Mouse (Mus musculus) liver, embryonic 14.5 days (tissue): ENCODE measurements around the gene Nfil3. TPM values are rescaled to one million over a fixed set of nuclear protein-coding genes. Genes with fewer than 3 reads are reported as not detected.
A peak's percentile ranks its signal among the peaks of the same experiment; 100 is the strongest.

Source experiments
- ATAC-seq: fragments of 200-750 bp; cut with Nextera tagmentation; 2 replicates; pipeline ENCODE4 v1.8.0; 2017; ENCODE audit warnings: moderate number of reproducible peaks, mild to moderate bottlenecking, moderate library complexity; ENCODE audit not compliant: insufficient read depth
- DNase-seq, 3 experiments: peaks; one replicate each; pipeline ENCODE4 v3.0.0-alpha.2; 2012 to 2013; ENCODE audit warnings: low read depth in 3 of 3, low spot score in 3 of 3
- H3K27ac ChIP-seq: fragments of 300-500 bp; sonication (generic); 2 replicates; pipeline ENCODE4 v1.5.1; 2014; ENCODE audit warnings: moderate library complexity, mild to moderate bottlenecking, control low read depth, inconsistent platforms
- H3K27me3 ChIP-seq: fragments of 300-500 bp; sonication (generic); 2 replicates; pipeline ENCODE4 v1.6.1; 2014; ENCODE audit warnings: mild to moderate bottlenecking, low read length, moderate library complexity; ENCODE audit not compliant: control insufficient read depth, insufficient read depth
- H3K36me3 ChIP-seq: fragments of 300-500 bp; sonication (generic); replicated peaks from 2 replicates; pipeline ENCODE4 v1.6.1; 2014; ENCODE audit warnings: low read depth; ENCODE audit not compliant: control insufficient read depth, insufficient read depth
- H3K4me1 ChIP-seq, 2 experiments: fragments of 200-500 bp in 1 of 2; fragments of 300-500 bp in 1 of 2; sonication (generic) in 1 of 2; replicated peaks; 2 replicates each; pipeline ENCODE4 v1.6.1; 2012 to 2014; ENCODE audit warnings: antibody characterized with exemption in 1 of 2, inconsistent platforms in 1 of 2, low read length in 1 of 2; ENCODE audit not compliant: control insufficient read depth in 2 of 2, insufficient read depth in 2 of 2
- H3K4me2 ChIP-seq: fragments of 300-500 bp; sonication (generic); 2 replicates; pipeline ENCODE4 v1.6.1; 2014; ENCODE audit warnings: low read depth, mild to moderate bottlenecking, control low read depth, moderate library complexity
- H3K4me3 ChIP-seq, 2 experiments: fragments of 200-500 bp in 1 of 2; fragments of 300-500 bp in 1 of 2; sonication (generic) in 1 of 2; 2 replicates each; pipeline ENCODE4 v1.5.1; 2012 to 2014; ENCODE audit warnings: low read depth in 2 of 2, low read length in 2 of 2, mild to moderate bottlenecking in 2 of 2, control low read depth in 1 of 2, inconsistent platforms in 1 of 2, moderate library complexity in 1 of 2; ENCODE audit not compliant: insufficient read depth in 1 of 2
- H3K9ac ChIP-seq: fragments of 300-500 bp; sonication (generic); replicated peaks from 2 replicates; pipeline ENCODE4 v1.6.1; 2014; ENCODE audit warnings: mild to moderate bottlenecking, control low read depth, moderate library complexity
- H3K9me3 ChIP-seq: fragments of 300-500 bp; sonication (generic); 2 replicates; pipeline ENCODE4 v1.6.1; 2016; ENCODE audit warnings: low read length, mixed read lengths; ENCODE audit not compliant: control insufficient read depth
- CTCF ChIP-seq: IDR thresholded peaks from 2 replicates; pipeline ENCODE4 v1.5.1; 2016; ENCODE audit warnings: antibody characterized with exemption, low read depth, control low read depth
- EP300 ChIP-seq: IDR thresholded peaks from 2 replicates; pipeline ENCODE4 v1.6.1; 2016; ENCODE audit warnings: antibody characterized with exemption, low read depth
- WGBS: fragments of 180-500 bp; shearing (Covaris S2); extraction: QIAGEN DNeasy Blood & Tissue Kit; methylation state at CpG from one replicate; pipeline ENCODE4 v1.1.7; 2014; ENCODE audit not compliant: insufficient replicate concordance; 5-methylcytosine and 5-hydroxymethylcytosine counted together
- polyA plus RNA-seq, 2 experiments: library from polyadenylated mRNA; depleted of rRNA in 1 of 2; stranded (reverse) in 1 of 2; unstranded in 1 of 2; fragments of >200 nt; fragmentation: Nextera tagmentation in 1 of 2; extraction: Ambion mirVana in 1 of 2; gene quantifications; 2 replicates each; pipeline versions ENCODE4 v1.2.1 to v1.2.3; 2012 to 2014

Gene Nfil3
- polyA plus RNA-seq, 2 experiments = 1.0 to 2.1 TPM

DNA sequence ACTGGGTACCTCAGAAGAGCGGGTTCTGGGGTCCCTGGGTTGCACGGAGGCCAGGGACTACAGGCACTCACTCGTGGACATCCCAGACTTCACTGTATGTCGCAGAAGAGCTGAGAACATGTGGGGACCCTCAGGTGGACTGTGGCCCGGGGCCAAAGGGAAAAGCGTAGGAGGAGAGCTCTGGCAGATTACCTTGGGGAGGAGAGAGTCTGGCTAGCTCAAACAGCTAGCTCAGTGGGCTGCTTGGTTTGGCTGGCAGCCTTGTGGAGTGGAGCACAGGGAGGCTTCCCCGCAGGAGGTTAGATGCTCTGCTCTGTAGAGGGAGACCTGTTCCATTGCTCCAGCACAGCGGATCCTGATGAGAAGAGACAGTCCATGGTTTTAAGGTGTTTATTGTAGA, 15.3 kb upstream of the Nfil3 start:
- no peak overlapping the region for H3K27ac ChIP-seq
- no peak overlapping the region for H3K4me2 ChIP-seq
- no peaks in the 10 kb centered on the region for H3K27me3 ChIP-seq
- ATAC-seq (no peak), DNase-seq (no peak)
- TF ChIP-seq CTCF = no peak
- no peak for TF ChIP-seq EP300
- no peak overlapping the region for H3K4me3 ChIP-seq
- H3K36me3 ChIP-seq = no peaks in the 10 kb centered on the region
- no peak overlapping the region for H3K9ac ChIP-seq
- peaks cover 0 to 4% of the 10 kb centered on the region in 2 experiments; a peak in 1 of 4 replicates for H3K4me1 ChIP-seq
- no peaks in the 10 kb centered on the region for H3K9me3 ChIP-seq
- WGBS = 51% methylated on average over 8 of the region's 8 CpGs

DNA sequence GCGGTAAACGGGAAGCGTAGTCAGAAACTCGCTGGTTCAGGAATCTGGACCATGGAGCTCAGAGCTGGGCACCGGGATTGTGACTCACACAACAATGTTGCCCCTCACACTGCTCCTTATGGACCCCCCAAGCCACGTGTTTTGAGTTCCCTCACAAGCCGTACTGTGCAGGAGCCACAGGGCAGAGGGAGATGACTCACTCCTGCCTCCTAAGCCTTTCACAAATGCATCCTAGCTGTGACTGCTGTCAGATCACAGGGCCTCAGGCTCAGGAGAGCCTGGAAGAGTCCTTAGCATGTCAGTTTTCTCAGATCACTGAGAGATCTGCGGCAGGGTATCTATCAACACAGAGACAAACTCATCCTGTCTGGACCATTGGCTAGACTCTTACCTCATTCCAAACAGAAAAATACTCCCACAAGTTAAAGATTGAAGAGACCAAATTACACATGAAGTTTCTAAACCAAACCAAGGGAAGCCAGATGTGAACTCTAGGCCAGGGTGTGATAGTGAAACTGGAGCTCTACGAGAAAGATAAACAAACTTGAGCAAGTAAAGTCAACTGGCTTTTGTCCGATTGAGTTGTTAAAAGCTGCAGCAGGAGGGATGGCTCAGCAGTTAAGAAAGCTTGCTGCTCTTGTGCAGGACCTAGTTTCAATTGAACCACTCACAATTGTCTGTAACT, 13.5 kb upstream of the Nfil3 start:
- no peak for DNase-seq
- WGBS = 65% methylated on average over 10 of the region's 10 CpGs

DNA sequence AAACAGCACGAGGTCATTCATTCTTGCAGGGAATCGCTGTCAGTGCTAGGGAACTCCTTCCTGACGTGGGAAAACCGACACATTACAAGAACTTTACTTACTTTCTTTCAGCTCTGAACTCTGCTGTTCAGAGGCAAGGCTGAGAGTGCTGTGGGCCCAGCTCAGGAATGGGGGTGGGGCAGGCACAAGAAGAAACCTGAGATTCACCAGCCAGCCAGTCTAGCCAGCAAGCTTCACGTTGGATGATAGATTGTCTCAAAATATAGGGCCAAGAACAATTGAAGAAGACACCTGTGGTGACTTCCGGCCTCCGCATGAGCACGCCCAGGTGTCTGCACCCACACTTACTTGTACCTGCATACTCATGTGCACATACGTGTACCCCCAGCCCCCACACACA, 9.3 kb upstream of the Nfil3 start:
- TF ChIP-seq CTCF (no peak), EP300 (no peak)
- no peak overlapping the region for H3K27ac ChIP-seq
- no peak overlapping the region for H3K4me2 ChIP-seq
- no peak overlapping the region for H3K9ac ChIP-seq
- ATAC-seq (no peak), DNase-seq (no peak)
- 55% methylated on average over 9 of the region's 9 CpGs for WGBS
- H3K4me3 ChIP-seq = no peak overlapping the region
- peaks cover 0 to 4% of the 10 kb centered on the region in 2 experiments; a peak in 2 of 4 replicates for H3K4me1 ChIP-seq
- H3K9me3 ChIP-seq = no peaks in the 10 kb centered on the region
- H3K27me3 ChIP-seq = no peaks in the 10 kb centered on the region
- H3K36me3 ChIP-seq = no peaks in the 10 kb centered on the region

More for the DNA sequence above, 13.5 kb upstream of the Nfil3 start:
- TF ChIP-seq EP300 = no peak
- TF ChIP-seq CTCF = no peak
- no peak overlapping the region for H3K4me2 ChIP-seq
- peaks cover 0 to 5% of the 10 kb centered on the region in 2 experiments; a peak in 1 of 4 replicates for H3K4me1 ChIP-seq
- ATAC-seq = peak; percentile 13; the same call in 1 of the 2 replicates
- no peak overlapping the region for H3K9ac ChIP-seq
- H3K36me3 ChIP-seq = no peaks in the 10 kb centered on the region
- H3K4me3 ChIP-seq = no peak overlapping the region
- no peaks in the 10 kb centered on the region for H3K9me3 ChIP-seq
- H3K27me3 ChIP-seq = no peaks in the 10 kb centered on the region
- no peak overlapping the region for H3K27ac ChIP-seq

DNA sequence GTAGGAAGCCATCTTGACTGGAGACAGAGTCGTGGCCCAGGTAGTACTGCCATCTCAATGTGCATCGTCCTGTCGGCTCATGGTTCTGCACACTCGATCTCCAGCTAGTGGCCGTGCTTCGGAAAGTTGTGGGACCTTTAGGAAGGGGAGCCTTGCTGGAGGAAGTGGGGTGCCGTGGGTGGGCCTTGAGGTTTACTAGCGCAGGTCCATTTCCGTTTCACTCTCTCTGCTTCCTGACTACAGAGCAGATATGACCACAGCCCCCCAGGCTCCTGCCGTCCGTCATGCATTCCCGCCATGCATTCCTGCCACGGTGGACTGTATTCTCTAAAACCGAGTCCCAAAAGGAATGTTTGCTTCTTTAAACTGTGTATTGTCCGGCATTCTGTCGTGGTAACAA, 8.1 kb upstream of the Nfil3 start:
- DNase-seq = no peak
- WGBS = 17% methylated on average over 16 of the region's 16 CpGs

DNA sequence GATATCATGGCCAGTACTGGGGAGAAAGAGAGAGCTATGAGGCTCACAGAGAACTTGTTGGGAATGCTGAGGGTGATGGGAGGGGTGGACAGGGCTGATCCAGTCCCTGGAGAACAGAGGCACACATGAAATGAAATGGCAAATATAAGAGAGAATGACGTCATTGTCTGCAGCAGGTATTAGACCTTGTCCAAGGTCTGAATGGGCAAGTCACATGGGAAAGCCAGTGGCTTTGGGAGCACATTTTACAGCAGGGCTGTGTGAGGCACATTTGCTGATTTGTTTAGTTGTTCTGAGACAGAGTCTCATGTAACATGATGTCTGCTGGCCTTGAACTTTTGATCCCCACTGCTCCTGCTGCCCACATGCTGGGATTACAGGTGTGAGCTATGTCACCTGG, 7.0 kb upstream of the Nfil3 start:
- H3K36me3 ChIP-seq = no peaks in the 10 kb centered on the region
- H3K9me3 ChIP-seq = no peaks in the 10 kb centered on the region
- H3K4me3 ChIP-seq = no peak overlapping the region
- H3K4me1 ChIP-seq = peaks cover 0 to 4% of the 10 kb centered on the region in 2 experiments; a peak in 2 of 4 replicates
- no peak for DNase-seq
- no peak overlapping the region for H3K9ac ChIP-seq
- no peak overlapping the region for H3K4me2 ChIP-seq
- WGBS = 56% methylated on average over 1 of the region's 1 CpGs
- TF ChIP-seq EP300 (no peak), CTCF (no peak)
- H3K27me3 ChIP-seq = peaks cover 4% of the 10 kb centered on the region
- no peak overlapping the region for H3K27ac ChIP-seq
- no peak for ATAC-seq

More for the DNA sequence above, 8.1 kb upstream of the Nfil3 start:
- no peak for TF ChIP-seq CTCF
- no peak for TF ChIP-seq EP300
- Histone ChIP-seq H3K4me2 (no peak overlapping the region), H3K36me3 (no peaks in the 10 kb centered on the region), H3K4me1 (peaks cover 0 to 4% of the 10 kb centered on the region in 2 experiments; a peak in 2 of 4 replicates), H3K27me3 (no peaks in the 10 kb centered on the region), H3K4me3 (no peak overlapping the region), H3K27ac (no peak overlapping the region), H3K9me3 (no peaks in the 10 kb centered on the region), H3K9ac (no peak overlapping the region)
- ATAC-seq = no peak
